Mouse (Mus musculus) thymus, adult 2 months (tissue): ENCODE results near the gene Defa23.
"Not testable (repeated sequence)": the region's sequence is repeated elsewhere in the genome, so short reads cannot be mapped to it uniquely, and the experiment has no call there.

Experiments used
- CTCF ChIP-seq: fragments of 200-500 bp; IDR thresholded peaks from 2 replicates; pipeline ENCODE4 v1.5.1; 2012; ENCODE audit warnings: mild to moderate bottlenecking, control low read depth, low read length, moderate library complexity, borderline replicate concordance; ENCODE audit not compliant: control insufficient read depth, poor library complexity, insufficient read depth; ENCODE audit errors: extremely low read depth
- POLR2A ChIP-seq: fragments of 200-500 bp; IDR thresholded peaks from 2 replicates; pipeline ENCODE4 v1.6.1; 2012; ENCODE audit warnings: mild to moderate bottlenecking, low read length, control low read depth, moderate library complexity; ENCODE audit not compliant: control insufficient read depth, poor library complexity, insufficient read depth; ENCODE audit errors: extremely low read depth

- not testable (repeated sequence) for TF ChIP-seq POLR2A, CTCF
Observed at GRCm38 (mm10) chr8:21010548-21010947, 44.3 kb upstream of the Defa23 start.
